Mouse (Mus musculus) kidney, adult 2 months (tissue): Measurements from ENCODE around the gene Mindy4b-ps. TPM values are rescaled to one million over a fixed set of nuclear protein-coding genes. Genes with fewer than 3 reads are reported as not detected.

Source experiments
- DNase-seq: peaks from one replicate; pipeline ENCODE4 v3.0.0; 2021
- H3K27ac ChIP-seq: fragments of 200-500 bp; 2 replicates; pipeline ENCODE4 v1.5.1; 2012; ENCODE audit warnings: low read depth, low read length, control low read depth, inconsistent platforms; ENCODE audit not compliant: insufficient read depth
- H3K27me3 ChIP-seq: fragments of 200-500 bp; replicated peaks from 2 replicates; pipeline ENCODE4 v1.6.1; 2012; ENCODE audit warnings: mild to moderate bottlenecking, moderate library complexity, low read length, inconsistent platforms; ENCODE audit not compliant: control insufficient read depth, insufficient read depth
- H3K36me3 ChIP-seq: fragments of 200-500 bp; 2 replicates; pipeline ENCODE4 v1.6.1; 2012; ENCODE audit warnings: mild to moderate bottlenecking, moderate library complexity, low read length, inconsistent platforms; ENCODE audit not compliant: control insufficient read depth, insufficient read depth
- H3K4me1 ChIP-seq: fragments of 200-500 bp; 2 replicates; pipeline ENCODE4 v1.6.1; 2011; ENCODE audit warnings: low read length; ENCODE audit not compliant: control insufficient read depth, insufficient read depth
- H3K4me3 ChIP-seq: fragments of 200-500 bp; 2 replicates; pipeline ENCODE4 v1.5.1; 2011; ENCODE audit warnings: mild to moderate bottlenecking, low read depth, low read length, control low read depth; ENCODE audit not compliant: insufficient read depth
- CTCF ChIP-seq: fragments of 200-500 bp; conservative IDR thresholded peaks from 2 replicates; pipeline ENCODE4 v1.5.1; 2011; ENCODE audit warnings: low read depth, mild to moderate bottlenecking, control low read depth, low read length, moderate library complexity, mixed read lengths; ENCODE audit not compliant: insufficient read depth, insufficient read length
- POLR2A ChIP-seq: fragments of 200-500 bp; IDR thresholded peaks from one replicate; pipeline ENCODE4 v1.6.1; 2011; ENCODE audit warnings: low read depth, low read length, control low read depth
- WGBS: fragments of 180-500 bp; shearing (Covaris S2); methylation state at CpG from one replicate; pipeline ENCODE4 v1.1.7; 2018; 5-methylcytosine and 5-hydroxymethylcytosine counted together
- polyA plus RNA-seq: library from polyadenylated mRNA; depleted of rRNA; stranded (reverse); fragments of >200 nt; gene quantifications from 2 replicates; pipeline ENCODE4 v1.2.3, GENCODE M21; 2012

Gene Mindy4b-ps
- polyA plus RNA-seq, 1 experiment: not detected

GRCm38 (mm10) chr3:58786470-58786869 lies 35.6 kb downstream of the Mindy4b-ps start:
- TF ChIP-seq POLR2A: no peak
- no peak for TF ChIP-seq CTCF
- WGBS: 70% methylated on average over 4 of the region's 4 CpGs
- H3K4me1 ChIP-seq: peaks cover 3% of the 10 kb centered on the region; the same call in 1 of the 2 replicates
- H3K36me3 ChIP-seq: no peaks in the 10 kb centered on the region
- no peak for DNase-seq
- H3K4me3 ChIP-seq: no peak overlapping the region
- H3K27me3 ChIP-seq: no peaks in the 10 kb centered on the region
- no peak overlapping the region for H3K27ac ChIP-seq

GRCm38 (mm10) chr3:58785863-58786262 lies 36.2 kb downstream of the Mindy4b-ps start:
- DNase-seq: peak; percentile 78
- WGBS: 21% methylated on average over 10 of the region's 10 CpGs
- Histone ChIP-seq H3K27me3 (no peaks in the 10 kb centered on the region), H3K36me3 (no peaks in the 10 kb centered on the region), H3K4me3 (no peak overlapping the region), H3K27ac (no peak overlapping the region), H3K4me1 (peaks cover 3% of the 10 kb centered on the region; the same call in 1 of the 2 replicates)
- TF ChIP-seq POLR2A: no peak
- TF ChIP-seq CTCF: peak; percentile 71

- H3K27me3 ChIP-seq: no peaks in the 10 kb centered on the region
- H3K4me1 ChIP-seq: peaks cover 3% of the 10 kb centered on the region; the same call in 1 of the 2 replicates
- no peaks in the 10 kb centered on the region for H3K36me3 ChIP-seq
- H3K27ac ChIP-seq: no peak overlapping the region
- TF ChIP-seq POLR2A (no peak), CTCF (no peak)
- DNase-seq: peak; percentile 42
- no peak overlapping the region for H3K4me3 ChIP-seq
- 32% methylated on average over 8 of the region's 8 CpGs for WGBS
Observed at GRCm38 (mm10) chr3:58784219-58785092, 37.7 kb downstream of the Mindy4b-ps start.

GRCm38 (mm10) chr3:58783602-58784218 lies 38.4 kb downstream of the Mindy4b-ps start:
- Histone ChIP-seq H3K4me1 (peaks cover 2% of the 10 kb centered on the region; the same call in 1 of the 2 replicates), H3K27me3 (no peaks in the 10 kb centered on the region), H3K36me3 (no peaks in the 10 kb centered on the region), H3K4me3 (no peak overlapping the region), H3K27ac (no peak overlapping the region)
- 59% methylated on average over 8 of the region's 8 CpGs for WGBS
- no peak for DNase-seq
- TF ChIP-seq POLR2A: no peak
- TF ChIP-seq CTCF: no peak

DNA sequence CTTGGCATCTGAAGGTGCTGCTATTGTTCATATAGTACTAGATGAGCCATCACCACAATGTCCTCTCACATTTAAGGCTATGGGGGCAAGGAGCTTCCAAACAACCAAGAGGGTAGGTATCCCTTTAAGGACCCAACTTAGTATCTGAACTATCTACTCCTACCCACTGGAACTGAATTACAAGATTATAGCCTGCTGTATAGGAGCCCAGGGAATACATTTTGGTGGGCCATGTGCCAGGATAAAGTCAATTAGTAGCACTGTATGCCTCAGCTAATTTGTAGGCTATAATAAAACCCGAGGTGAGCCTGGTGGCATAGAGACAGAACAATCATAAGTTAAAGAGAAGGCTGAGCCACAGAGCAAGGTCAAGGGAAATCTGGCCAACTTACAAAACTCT lies 65.7 kb downstream of the Mindy4b-ps start:
- WGBS: 39% methylated on average over 1 of the region's 1 CpGs
- H3K4me3 ChIP-seq: no peak overlapping the region
- H3K36me3 ChIP-seq: no peaks in the 10 kb centered on the region
- H3K27me3 ChIP-seq: no peaks in the 10 kb centered on the region
- H3K27ac ChIP-seq: no peak overlapping the region
- no peak for TF ChIP-seq POLR2A
- no peak for TF ChIP-seq CTCF
- H3K4me1 ChIP-seq: no peaks in the 10 kb centered on the region
- DNase-seq: no peak

- H3K4me1 ChIP-seq: no peaks in the 10 kb centered on the region
- WGBS: 76% methylated on average over 1 of the region's 1 CpGs
- DNase-seq: no peak
- no peak overlapping the region for H3K27ac ChIP-seq
- no peak overlapping the region for H3K4me3 ChIP-seq
- no peaks in the 10 kb centered on the region for H3K27me3 ChIP-seq
- H3K36me3 ChIP-seq: no peaks in the 10 kb centered on the region
- no peak for TF ChIP-seq POLR2A
- TF ChIP-seq CTCF: no peak
Observed at GRCm38 (mm10) chr3:58755769-58756168, 66.3 kb downstream of the Mindy4b-ps start.

DNA sequence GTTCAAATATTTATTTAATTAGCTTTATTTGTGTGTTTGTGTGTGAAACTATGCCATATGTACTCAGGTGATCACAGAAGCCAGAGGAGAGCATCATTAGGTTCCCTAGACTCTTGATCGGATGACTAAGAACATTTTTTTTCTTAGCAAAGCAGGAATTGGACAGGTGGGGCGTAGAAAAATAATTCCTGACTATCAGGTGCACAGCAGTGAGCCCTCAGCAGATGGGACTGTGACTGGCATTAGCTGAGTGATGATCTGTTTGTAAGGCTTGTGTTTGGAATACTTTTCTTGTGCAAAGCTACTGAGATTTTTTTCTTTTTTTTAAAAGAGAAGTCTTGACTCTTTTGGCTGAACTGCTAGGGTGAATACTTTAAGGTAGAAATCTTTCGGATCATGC lies 67.8 kb downstream of the Mindy4b-ps start:
- Histone ChIP-seq H3K36me3 (no peaks in the 10 kb centered on the region), H3K27ac (no peak overlapping the region), H3K27me3 (no peaks in the 10 kb centered on the region), H3K4me1 (no peaks in the 10 kb centered on the region), H3K4me3 (no peak overlapping the region)
- TF ChIP-seq POLR2A (no peak), CTCF (no peak)
- WGBS: 86% methylated on average over 3 of the region's 3 CpGs
- no peak for DNase-seq
